Comparison of ENCODE assay signal across 11 mouse cellular contexts in genomic region chr11:63906552-63907353, GRCm38 (mm10). TPM values are rescaled to one million over a fixed set of nuclear protein-coding genes. Genes with fewer than 3 reads are reported as not detected.
DNase-seq lines count a peak whose midpoint lies in the region; ATAC-seq and TF ChIP-seq lines count a peak whose summit lies in the region.
"Had no signal": no experiment of that assay in that cellular context is flagged by ENCODE, and none has a peak within 500 bp of the region (broad histone marks: within the 10 kb centered on the region; RNA-seq: fewer than 3 reads in every experiment).

No protein-coding gene starts in this region.

- peak; percentile 76 for DNase-seq in liver, adult 2 months (ENCODE audit: extremely low read depth, low read depth, low spot score)
- no peak for DNase-seq in liver, embryonic 11.5 days (ENCODE audit: low spot score)
- DNase-seq in gastrocnemius, postnatal 25 days: peak; percentile 57
- no peak for DNase-seq in testis, postnatal 10 days (ENCODE audit: low spot score)
- no peak for DNase-seq in cerebellum, postnatal 36 days
- DNase-seq: kidney, adult 8-10 months; spleen, adult 18-20 months had no signal

- peaks cover 72% of the 10 kb centered on the region for H3K79me2 ChIP-seq in liver, adult 2 months (ENCODE audit: control insufficient read depth, insufficient read depth, low read length)

- WGBS in liver, adult 2 months: 46% methylated on average over 9 of the region's 9 CpGs
- WGBS in liver, embryonic 11.5 days: 60% methylated on average over 9 of the region's 9 CpGs
- 12% methylated on average over 9 of the region's 9 CpGs for WGBS in bone marrow, adult 2 months

- no peaks in the 10 kb centered on the region for H3K27me3 ChIP-seq in liver, adult 2 months (ENCODE audit: control insufficient read depth, insufficient read depth, low read length)
- no peaks in the 10 kb centered on the region for H3K27me3 ChIP-seq in liver, embryonic 11.5 days (replicated peaks; ENCODE audit: control insufficient read depth, insufficient read depth, low read length)
- H3K27me3 ChIP-seq: embryonic facial prominence, embryonic 12.5 days had no signal

- peak overlapping the region; percentile 61 for H3K27ac ChIP-seq in liver, adult 2 months (replicated peaks; ENCODE audit: insufficient read depth, low read depth, low read length)
- H3K27ac ChIP-seq in liver, embryonic 11.5 days (ENCODE audit: low read depth, low read length): no peak overlapping the region
- H3K27ac ChIP-seq in bone marrow, adult 2 months (ENCODE audit: control insufficient read depth, insufficient read depth, low read depth, low read length, poor library complexity): peak overlapping the region; percentile 41
- H3K27ac ChIP-seq: embryonic facial prominence, embryonic 12.5 days; limb, embryonic 13.5 days had no signal

- H3K9ac ChIP-seq in liver, adult 2 months (ENCODE audit: low read depth, low read length): peak overlapping the region; percentile 2
- H3K9ac ChIP-seq in liver, embryonic 11.5 days (ENCODE audit: low read depth, low read length): no peak overlapping the region
- H3K9ac ChIP-seq: embryonic facial prominence, embryonic 12.5 days; limb, embryonic 13.5 days had no signal

- no peak for TF ChIP-seq POLR2A in liver, adult 2 months (IDR thresholded peaks at IDR 0.05; ENCODE audit: extremely low read depth, insufficient read depth, low read length)
- TF ChIP-seq POLR2A in bone marrow, adult 2 months (IDR thresholded peaks at IDR 0.05; ENCODE audit: borderline replicate concordance, control insufficient read depth, low read depth, low read length): no peak

- no peak overlapping the region for H3K4me2 ChIP-seq in liver, embryonic 11.5 days
- H3K4me2 ChIP-seq: embryonic facial prominence, embryonic 12.5 days; limb, embryonic 13.5 days had no signal

- H3K4me1 ChIP-seq in liver, adult 2 months (ENCODE audit: control insufficient read depth, insufficient read depth, low read length): peaks cover 72% of the 10 kb centered on the region
- H3K4me1 ChIP-seq in liver, embryonic 11.5 days (replicated peaks; ENCODE audit: control insufficient read depth, insufficient read depth, low read length): peaks cover 29% of the 10 kb centered on the region; the same call in 1 of the 2 replicates
- peaks cover 2% of the 10 kb centered on the region; the same call in 1 of the 2 replicates for H3K4me1 ChIP-seq in bone marrow, adult 2 months (ENCODE audit: control insufficient read depth, insufficient read depth, low read length)

- H3K4me3 ChIP-seq in liver, adult 2 months (ENCODE audit: insufficient read depth, low read depth, low read length): no peak overlapping the region
- H3K4me3 ChIP-seq in liver, embryonic 11.5 days (ENCODE audit: low read depth, low read length): no peak overlapping the region
- no peak overlapping the region for H3K4me3 ChIP-seq in bone marrow, adult 2 months (replicated peaks; ENCODE audit: control insufficient read depth, low read depth, low read length)
- H3K4me3 ChIP-seq: embryonic facial prominence, embryonic 12.5 days; limb, embryonic 13.5 days had no signal

- no peaks in the 10 kb centered on the region for H3K36me3 ChIP-seq in liver, adult 2 months (ENCODE audit: control insufficient read depth, insufficient read depth, low read length)
- H3K36me3 ChIP-seq in liver, embryonic 11.5 days (ENCODE audit: control insufficient read depth, insufficient read depth, low read length): no peaks in the 10 kb centered on the region; the same call in 1 of the 2 replicates
- H3K36me3 ChIP-seq: embryonic facial prominence, embryonic 12.5 days had no signal

- no peak for ATAC-seq in liver, embryonic 11.5 days (replicated peaks; ENCODE audit: low FRiP score)
- ATAC-seq in monocyte, adult 5-6 weeks (replicated peaks; ENCODE audit: insufficient number of reproducible peaks, low FRiP score, low TSS enrichment, poor library complexity, severe bottlenecking): 0 out of 2 replicates have a peak, but pooled peaks have one; percentile 36

- TF ChIP-seq CTCF in liver, adult 2 months (IDR thresholded peaks at IDR 0.05; ENCODE audit: low read depth, low read length): no peak
- TF ChIP-seq CTCF in bone marrow, adult 2 months (IDR thresholded peaks at IDR 0.05; ENCODE audit: control insufficient read depth, insufficient read depth, low read length): no peak

- no peaks in the 10 kb centered on the region for H3K9me3 ChIP-seq in liver, embryonic 11.5 days (ENCODE audit: control insufficient read depth, low read length)
- H3K9me3 ChIP-seq: embryonic facial prominence, embryonic 12.5 days; limb, embryonic 13.5 days had no signal

RNA-seq across cellular contexts. Expression of gene Hs3st3b1, which starts 15.3 kb away (rescaled TPM):
- total RNA-seq in liver, adult 2 months (2014; rRNA removed): 38.5 and 45.6 TPM in 2 replicates
- polyA plus RNA-seq in liver, adult 2 months (2012; rRNA removed): 57.5 and 57.7 TPM in 2 replicates
- 41.7 and 42.4 TPM in 2 replicates for polyA plus RNA-seq in liver, embryonic 11.5 days (2014; fragmentation: Nextera tagmentation; extraction: Ambion mirVana)
- 0.30 and 0.40 TPM in 2 replicates for polyA plus RNA-seq in bone marrow, adult 2 months (2011; ENCODE audit: insufficient read depth, insufficient read length, low replicate concordance, missing spikeins)
- total RNA-seq in gastrocnemius, postnatal 25 days (2021): under 1 TPM; 0.49 to 0.67 TPM
- 16.4 to 32.5 TPM (median 17.9 TPM) in 3 replicates for total RNA-seq in monocyte, adult 5-6 weeks (2017)

Comparison
In these comparisons a context has a peak if more than half of its experiments do, and no peak if none do; other contexts are left out.
1. DNase-seq: peak in liver, adult 2 months (single experiment) and gastrocnemius, postnatal 25 days (single experiment); none in liver, embryonic 11.5 days (single experiment), testis, postnatal 10 days (single experiment) and cerebellum, postnatal 36 days (0 of 2).
2. RNA of gene Hs3st3b1, which starts 15.3 kb away (total RNA-seq): 38.5 to 45.6 TPM in liver, adult 2 months and 16.4 to 32.5 TPM in monocyte, adult 5-6 weeks; 0.49 to 0.67 TPM in gastrocnemius, postnatal 25 days; every median in the first group is over 10 times any median in the second.